Mouse (Mus musculus) G1E-ER4 (cell line): ENCODE measurements around the gene Plau. TPM values are rescaled to one million over a fixed set of nuclear protein-coding genes. Genes with fewer than 3 reads are reported as not detected.

Experiments
- GATA1 ChIP-seq: IDR thresholded peaks from one replicate; pipeline ENCODE4 v1.8.0; 2012; ENCODE audit warnings: low read length, inconsistent platforms
- polyA plus RNA-seq: library from polyadenylated mRNA; stranded (reverse); fragments of >175 nt; gene quantifications from 2 replicates; pipeline ENCODE4 v1.2.3, GENCODE M21; 2012

The Plau gene
- polyA plus RNA-seq, 1 experiment, result not detected

DNA sequence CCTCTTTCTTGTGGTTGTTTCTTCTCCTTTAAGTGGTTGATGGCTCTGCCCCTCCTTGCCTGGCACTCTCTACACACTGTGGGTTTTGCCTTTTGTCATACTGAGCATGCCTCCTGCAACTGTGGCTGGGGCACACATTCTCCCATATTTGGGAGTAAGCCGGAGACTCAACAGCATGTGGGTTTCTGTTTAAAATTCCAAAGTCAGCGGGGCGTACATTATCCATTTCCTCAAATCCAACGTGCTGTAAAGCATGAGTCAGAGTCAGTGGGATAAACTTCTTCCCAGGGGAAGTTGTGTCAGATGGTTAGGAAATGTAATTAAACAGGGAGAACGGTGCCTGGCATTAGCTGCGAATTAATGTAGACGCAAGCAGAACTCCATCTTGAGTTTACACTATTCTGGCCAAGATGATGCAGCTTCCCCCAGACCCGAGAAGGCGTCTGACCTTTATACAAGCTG is 55.5 kb downstream of the Plau start:
- no peak for TF ChIP-seq GATA1

Other genes starting within 250 kb of the Plau start
- 0.43 and 0.71 TPM in 2 replicates for gene Usp54, start 195.6 kb upstream of the Plau start, polyA plus RNA-seq
- not detected in 2 replicates for gene Myoz1, start 180.1 kb upstream of the Plau start, polyA plus RNA-seq
- 0.08 TPM in 2 replicates for gene Synpo2l, start 168.3 kb upstream of the Plau start, polyA plus RNA-seq
- 247 and 266 TPM in 2 replicates for gene Sec24c, start 162.4 kb upstream of the Plau start, polyA plus RNA-seq
- gene Fut11, start 141.7 kb upstream of the Plau start, polyA plus RNA-seq, result 5.8 and 7.4 TPM in 2 replicates
- 6.5 and 8.0 TPM in 2 replicates for gene Chchd1, start 133.7 kb upstream of the Plau start, polyA plus RNA-seq
- gene Zswim8, start 129.1 kb upstream of the Plau start, polyA plus RNA-seq, result 35.2 and 38.9 TPM in 2 replicates
- 67.8 and 82.6 TPM in 2 replicates for gene Ndst2, start 102.1 kb upstream of the Plau start, polyA plus RNA-seq
- gene Camk2g, start 42.6 kb upstream of the Plau start, polyA plus RNA-seq, result 26.8 and 38.6 TPM in 2 replicates
- 14.2 and 49.7 TPM in 2 replicates for gene Vcl, start 92.7 kb downstream of the Plau start, polyA plus RNA-seq
- gene Ap3m1, start 215.8 kb downstream of the Plau start, polyA plus RNA-seq, result 6.0 and 8.3 TPM in 2 replicates
- gene Adk, start 215.9 kb downstream of the Plau start, polyA plus RNA-seq, result 14.4 and 21.0 TPM in 2 replicates